Mouse (Mus musculus) gastrocnemius, postnatal 4 days (tissue): Measurements from ENCODE around the gene Rabif. TPM values are rescaled to one million over a fixed set of nuclear protein-coding genes. Genes with fewer than 3 reads are reported as not detected.
"Not testable (repeated sequence)": the region's sequence is repeated elsewhere in the genome, so short reads cannot be mapped to it uniquely, and the experiment has no call there.

Experiments used
- DNase-seq, 2 experiments: peaks; one replicate each; pipeline ENCODE4 v3.0.0; 2021 to 2022; ENCODE audit warnings: low spot score in 2 of 2, mixed read lengths in 2 of 2
- total RNA-seq, 2 experiments: library from RNA; stranded (reverse); gene quantifications; 2 replicates each; pipeline ENCODE4 v1.2.3; 2021

Gene Rabif
- total RNA-seq, 2 experiments from 2014 or later = 12.0 to 13.5 TPM

- no peak for DNase-seq
Observed at GRCm38 (mm10) chr1:134512183-134512582, 17.7 kb downstream of the Rabif start.

GRCm38 (mm10) chr1:134512584-134512983 is 18.1 kb downstream of the Rabif start:
- no peak for DNase-seq

GRCm38 (mm10) chr1:134513312-134513860 is 18.9 kb downstream of the Rabif start:
- DNase-seq = peak in 1 of 2 experiments; percentile 23

- no peak for DNase-seq
Observed at GRCm38 (mm10) chr1:134513876-134514590, 19.6 kb downstream of the Rabif start.

- no peak for DNase-seq
Observed at GRCm38 (mm10) chr1:134515891-134516290, 21.4 kb downstream of the Rabif start.

GRCm38 (mm10) chr1:134516491-134517198 is 22.2 kb downstream of the Rabif start:
- DNase-seq = peak in 1 of 2 experiments; percentile 14

GRCm38 (mm10) chr1:134517841-134518240 is 23.4 kb downstream of the Rabif start:
- DNase-seq = not testable (repeated sequence)

GRCm38 (mm10) chr1:134518677-134519076 is 24.2 kb downstream of the Rabif start:
- DNase-seq = peak; percentile 55 to 79

GRCm38 (mm10) chr1:134519201-134519600 is 24.8 kb downstream of the Rabif start:
- not testable (repeated sequence) for DNase-seq

GRCm38 (mm10) chr1:134520001-134520721 is 25.7 kb downstream of the Rabif start:
- no peak for DNase-seq

- DNase-seq = no peak
Observed at GRCm38 (mm10) chr1:134521163-134521562, 26.7 kb downstream of the Rabif start.

GRCm38 (mm10) chr1:134522325-134522724 is 27.9 kb downstream of the Rabif start:
- DNase-seq = no peak

GRCm38 (mm10) chr1:134524424-134524823 is 30.0 kb downstream of the Rabif start:
- no peak for DNase-seq

- DNase-seq = no peak
Observed at GRCm38 (mm10) chr1:134525015-134525414, 30.6 kb downstream of the Rabif start.

GRCm38 (mm10) chr1:134526752-134527151 is 32.3 kb downstream of the Rabif start:
- DNase-seq = no peak

GRCm38 (mm10) chr1:134530618-134531017 is 36.2 kb downstream of the Rabif start:
- DNase-seq = no peak

GRCm38 (mm10) chr1:134533710-134534109 is 39.3 kb downstream of the Rabif start:
- not testable (repeated sequence) for DNase-seq

GRCm38 (mm10) chr1:134535054-134535453 is 40.6 kb downstream of the Rabif start:
- no peak for DNase-seq

GRCm38 (mm10) chr1:134535513-134535912 is 41.1 kb downstream of the Rabif start:
- DNase-seq = no peak

GRCm38 (mm10) chr1:134540610-134541009 is 46.2 kb downstream of the Rabif start:
- DNase-seq = no peak

- DNase-seq = no peak
Observed at GRCm38 (mm10) chr1:134548231-134548630, 53.8 kb downstream of the Rabif start.
